Mouse (Mus musculus) ES-E14 (cell line): ENCODE results near the gene Adssl1.

Source experiments
- CHD2 ChIP-seq: IDR thresholded peaks from 2 replicates; pipeline ENCODE4 v1.6.1; 2014; ENCODE audit warnings: mild to moderate bottlenecking, low read depth, low read length, inconsistent platforms
- MAFK ChIP-seq: IDR thresholded peaks from 2 replicates; pipeline ENCODE4 v1.6.1; 2014; ENCODE audit warnings: mild to moderate bottlenecking, low read depth, low read length, inconsistent platforms; ENCODE audit not compliant: insufficient read depth
- ZNF384 ChIP-seq: IDR thresholded peaks from 2 replicates; pipeline ENCODE4 v1.6.1; 2012; ENCODE audit warnings: low read depth, low read length, inconsistent platforms

GRCm38 (mm10) chr12:112587125-112588124 is 32.4 kb upstream of the Adssl1 start:
- TF ChIP-seq CHD2 (no peak), ZNF384 (no peak), MAFK (no peak)
